Mouse (Mus musculus) forebrain, embryonic 11.5 days (tissue): ENCODE measurements around the gene March8. TPM values are rescaled to one million over a fixed set of nuclear protein-coding genes. Genes with fewer than 3 reads are reported as not detected.

Experiments
- ATAC-seq: fragments of 200-750 bp; cut with Nextera tagmentation; replicated peaks from 2 replicates; pipeline ENCODE4 v1.8.0; 2017; ENCODE audit warnings: moderate TSS enrichment; ENCODE audit not compliant: low FRiP score
- DNase-seq: peaks from one replicate; pipeline ENCODE4 v3.0.0-alpha.2; 2017; ENCODE audit warnings: low spot score
- H3K27ac ChIP-seq: fragments of 300-500 bp; sonication (generic); 2 replicates; pipeline ENCODE4 v1.5.1; 2014; ENCODE audit warnings: low read depth, low read length
- H3K27me3 ChIP-seq: fragments of 300-500 bp; sonication (generic); 2 replicates; pipeline ENCODE4 v1.6.1; 2014; ENCODE audit warnings: mild to moderate bottlenecking, low read length, mixed read lengths; ENCODE audit not compliant: control insufficient read depth, insufficient read depth
- H3K36me3 ChIP-seq: fragments of 300-500 bp; sonication (generic); 2 replicates; pipeline ENCODE4 v1.6.1; 2014; ENCODE audit warnings: mild to moderate bottlenecking, low read length, moderate library complexity, mixed read lengths; ENCODE audit not compliant: control insufficient read depth, insufficient read depth
- H3K4me1 ChIP-seq: fragments of 300-500 bp; sonication (generic); replicated peaks from 2 replicates; pipeline ENCODE4 v1.6.1; 2014; ENCODE audit warnings: low read length, mixed read lengths; ENCODE audit not compliant: control insufficient read depth, insufficient read depth
- H3K4me2 ChIP-seq: fragments of 300-500 bp; sonication (generic); 2 replicates; pipeline ENCODE4 v1.6.1; 2014; ENCODE audit warnings: low read depth, mild to moderate bottlenecking, low read length, moderate library complexity, mixed read lengths; ENCODE audit not compliant: severe bottlenecking
- H3K4me3 ChIP-seq: fragments of 300-500 bp; sonication (generic); 2 replicates; pipeline ENCODE4 v1.5.1; 2014; ENCODE audit warnings: low read depth, low read length
- H3K9ac ChIP-seq: fragments of 300-500 bp; sonication (generic); 2 replicates; pipeline ENCODE4 v1.6.1; 2014; ENCODE audit warnings: low read length
- H3K9me3 ChIP-seq: fragments of 300-500 bp; sonication (generic); 2 replicates; pipeline ENCODE4 v1.6.1; 2016; ENCODE audit warnings: low read length, mixed read lengths; ENCODE audit not compliant: control insufficient read depth
- WGBS: fragments of 180-500 bp; shearing (Covaris S2); extraction: QIAGEN DNeasy Blood & Tissue Kit; methylation state at CpG from one replicate; pipeline ENCODE4 v1.1.7; 2014; 5-methylcytosine and 5-hydroxymethylcytosine counted together
- polyA plus RNA-seq: library from polyadenylated mRNA; unstranded; fragments of >200 nt; fragmentation: Nextera tagmentation; extraction: Ambion mirVana; gene quantifications from 2 replicates; pipeline ENCODE4 v1.2.1, GENCODE M21; 2014

The March8 gene
- polyA plus RNA-seq, 1 experiment from 2014 or later = 35.8 TPM

GRCm38 (mm10) chr6:116439531-116439930 lies 101.7 kb downstream of the March8 start:
- Histone ChIP-seq H3K27me3 (no peaks in the 10 kb centered on the region), H3K9me3 (no peaks in the 10 kb centered on the region), H3K4me1 (no peaks in the 10 kb centered on the region), H3K9ac (no peak overlapping the region), H3K36me3 (no peaks in the 10 kb centered on the region), H3K27ac (no peak overlapping the region), H3K4me3 (no peak overlapping the region), H3K4me2 (no peak overlapping the region)
- no peak for ATAC-seq
- WGBS = 88% methylated on average over 6 of the region's 6 CpGs
- no peak for DNase-seq

- no peak for ATAC-seq
- H3K4me3 ChIP-seq = no peak overlapping the region
These were observed 102.6 kb downstream of the March8 start for GRCm38 (mm10) chr6:116440447-116440846.

GRCm38 (mm10) chr6:116440849-116441248 lies 103.0 kb downstream of the March8 start:
- Histone ChIP-seq H3K4me3 (no peak overlapping the region), H3K36me3 (no peaks in the 10 kb centered on the region), H3K4me1 (no peaks in the 10 kb centered on the region), H3K9me3 (no peaks in the 10 kb centered on the region), H3K9ac (no peak overlapping the region), H3K27me3 (no peaks in the 10 kb centered on the region), H3K27ac (no peak overlapping the region), H3K4me2 (no peak overlapping the region)
- ATAC-seq (no peak), DNase-seq (no peak)
- WGBS = 90% methylated on average over 4 of the region's 4 CpGs

More at GRCm38 (mm10) chr6:116440447-116440846, 102.6 kb downstream of the March8 start:
- Histone ChIP-seq H3K9ac (no peak overlapping the region), H3K9me3 (no peaks in the 10 kb centered on the region), H3K27me3 (no peaks in the 10 kb centered on the region), H3K4me1 (no peaks in the 10 kb centered on the region), H3K27ac (no peak overlapping the region), H3K4me2 (no peak overlapping the region), H3K36me3 (no peaks in the 10 kb centered on the region)
- WGBS = 81% methylated on average over 4 of the region's 4 CpGs
- no peak for DNase-seq

GRCm38 (mm10) chr6:116455781-116456180 lies 118.0 kb downstream of the March8 start:
- Histone ChIP-seq H3K36me3 (no peaks in the 10 kb centered on the region), H3K27ac (no peak overlapping the region), H3K4me1 (peaks cover 3% of the 10 kb centered on the region; the same call in 1 of the 2 replicates), H3K4me2 (no peak overlapping the region), H3K4me3 (no peak overlapping the region), H3K9ac (no peak overlapping the region), H3K27me3 (peaks cover 5% of the 10 kb centered on the region; the same call in 1 of the 2 replicates), H3K9me3 (no peaks in the 10 kb centered on the region)
- DNase-seq (no peak), ATAC-seq (no peak)
- WGBS = 83% methylated on average over 4 of the region's 4 CpGs

GRCm38 (mm10) chr6:116456482-116456881 lies 118.7 kb downstream of the March8 start:
- WGBS = 97% methylated on average over 1 of the region's 1 CpGs
- Histone ChIP-seq H3K4me2 (no peak overlapping the region), H3K27me3 (peaks cover 7% of the 10 kb centered on the region; the same call in 1 of the 2 replicates), H3K36me3 (no peaks in the 10 kb centered on the region), H3K9ac (no peak overlapping the region), H3K27ac (no peak overlapping the region), H3K4me1 (peaks cover 6% of the 10 kb centered on the region; the same call in 1 of the 2 replicates), H3K9me3 (no peaks in the 10 kb centered on the region), H3K4me3 (no peak overlapping the region)
- ATAC-seq (no peak), DNase-seq (no peak)

- Histone ChIP-seq H3K9ac (no peak overlapping the region), H3K4me2 (no peak overlapping the region), H3K27me3 (peaks cover 11% of the 10 kb centered on the region; the same call in 1 of the 2 replicates), H3K4me1 (peaks cover 6% of the 10 kb centered on the region; the same call in 1 of the 2 replicates), H3K27ac (no peak overlapping the region), H3K4me3 (no peak overlapping the region), H3K36me3 (no peaks in the 10 kb centered on the region), H3K9me3 (no peaks in the 10 kb centered on the region)
- 75% methylated on average over 4 of the region's 4 CpGs for WGBS
- ATAC-seq (no peak), DNase-seq (no peak)
These were observed 120.9 kb downstream of the March8 start for GRCm38 (mm10) chr6:116458728-116459127.

Other genes starting within 250 kb of the March8 start
- 19.9 and 21.0 TPM in 2 replicates for gene Tmcc1, start 144.5 kb upstream of the March8 start, polyA plus RNA-seq
- gene Washc2, start 130.0 kb upstream of the March8 start, polyA plus RNA-seq = 48.0 and 54.2 TPM in 2 replicates
- gene Zfand4, start 73.8 kb upstream of the March8 start, polyA plus RNA-seq = 12.7 and 12.9 TPM in 2 replicates
- gene Alox5, start 123.2 kb downstream of the March8 start, polyA plus RNA-seq = 0.52 and 0.91 TPM in 2 replicates
- not detected in 2 replicates for gene Olfr211, start 151.1 kb downstream of the March8 start, polyA plus RNA-seq
- not detected in 2 replicates for gene Olfr212, start 168.5 kb downstream of the March8 start, polyA plus RNA-seq
- gene Olfr213, start 200.4 kb downstream of the March8 start, polyA plus RNA-seq = not detected in 2 replicates
- 0.33 and 0.48 TPM in 2 replicates for gene Gm5580, start 213.1 kb downstream of the March8 start, polyA plus RNA-seq
- gene Olfr214, start 216.2 kb downstream of the March8 start, polyA plus RNA-seq = not detected in 2 replicates
- not detected in 2 replicates for gene Olfr215, start 246.2 kb downstream of the March8 start, polyA plus RNA-seq